Mouse (Mus musculus) granulocyte monocyte progenitor cell, adult 5-6 weeks (primary cell): ENCODE measurements around the gene Ndufs2. TPM values are rescaled to one million over a fixed set of nuclear protein-coding genes. Genes with fewer than 3 reads are reported as not detected.
"Not testable (repeated sequence)": the region's sequence is repeated elsewhere in the genome, so short reads cannot be mapped to it uniquely, and the experiment has no call there.

Source experiments
- ATAC-seq: replicated peaks from 2 replicates; pipeline ENCODE4 v1.8.0; 2016; ENCODE audit warnings: mild to moderate bottlenecking, moderate TSS enrichment, inconsistent platforms; ENCODE audit not compliant: poor library complexity, severe bottlenecking
- total RNA-seq, 2 experiments: library from RNA; stranded (forward) in 1 of 2; stranded (reverse) in 1 of 2; fragments of 200-712, 200-1000 nt in 1 of 2; fragments of >200 nt in 1 of 2; fragmentation: Nextera tagmentation in 1 of 2; gene quantifications; 2 replicates each; pipeline ENCODE4 v1.2.3; 2014 to 2017

The Ndufs2 gene
- total RNA-seq, 2 experiments from 2014 or later, result 270 to 391 TPM

DNA sequence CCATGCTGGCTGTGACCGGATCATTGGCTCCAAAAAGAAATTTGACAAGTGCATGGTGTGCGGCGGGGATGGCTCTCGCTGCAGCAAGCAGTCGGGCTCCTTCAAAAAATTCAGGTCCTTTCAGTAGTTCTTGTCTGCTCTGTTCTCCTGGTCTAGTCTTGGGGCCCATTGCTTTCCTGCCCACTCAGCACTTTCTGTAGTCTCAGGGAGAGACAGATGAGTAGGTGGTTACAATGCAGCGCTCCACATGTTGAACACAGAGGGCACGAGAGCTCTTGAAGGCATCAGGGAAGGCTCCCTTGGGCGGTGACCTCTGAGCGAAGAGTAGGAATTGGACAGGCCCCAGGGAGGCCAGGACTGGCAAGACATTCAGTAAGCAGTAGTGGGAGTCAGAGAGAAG lies 6.6 kb upstream of the Ndufs2 start:
- ATAC-seq, result no peak

DNA sequence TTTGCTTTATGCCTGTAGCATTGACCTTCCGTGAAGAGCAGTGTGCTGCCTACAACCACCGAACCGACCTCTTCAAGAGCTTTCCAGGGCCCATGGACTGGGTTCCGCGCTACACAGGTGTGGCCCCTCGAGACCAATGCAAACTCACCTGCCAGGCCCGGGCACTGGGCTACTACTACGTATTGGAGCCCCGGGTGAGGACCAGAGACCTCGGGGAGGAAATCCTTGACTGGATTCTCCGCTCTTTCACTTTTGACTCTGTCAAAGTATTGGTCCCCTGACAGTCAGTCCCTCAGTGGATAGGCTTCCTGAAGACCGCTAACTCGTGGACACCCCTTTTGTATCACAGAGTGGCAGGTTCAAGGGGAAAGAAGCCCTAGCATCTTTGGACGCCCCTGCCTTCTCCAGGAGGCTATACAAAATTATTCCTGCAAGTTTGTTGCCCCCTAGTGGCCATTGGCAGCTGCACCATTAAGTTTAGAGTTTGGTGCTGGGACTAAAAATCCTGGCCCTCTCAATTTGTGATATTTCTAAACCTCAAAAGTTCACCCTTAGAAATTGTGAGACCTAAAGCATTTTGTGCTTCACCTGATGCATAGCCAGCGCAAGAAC lies 5.9 kb upstream of the Ndufs2 start:
- peak; percentile 39; the same call in 1 of the 2 replicates for ATAC-seq

DNA sequence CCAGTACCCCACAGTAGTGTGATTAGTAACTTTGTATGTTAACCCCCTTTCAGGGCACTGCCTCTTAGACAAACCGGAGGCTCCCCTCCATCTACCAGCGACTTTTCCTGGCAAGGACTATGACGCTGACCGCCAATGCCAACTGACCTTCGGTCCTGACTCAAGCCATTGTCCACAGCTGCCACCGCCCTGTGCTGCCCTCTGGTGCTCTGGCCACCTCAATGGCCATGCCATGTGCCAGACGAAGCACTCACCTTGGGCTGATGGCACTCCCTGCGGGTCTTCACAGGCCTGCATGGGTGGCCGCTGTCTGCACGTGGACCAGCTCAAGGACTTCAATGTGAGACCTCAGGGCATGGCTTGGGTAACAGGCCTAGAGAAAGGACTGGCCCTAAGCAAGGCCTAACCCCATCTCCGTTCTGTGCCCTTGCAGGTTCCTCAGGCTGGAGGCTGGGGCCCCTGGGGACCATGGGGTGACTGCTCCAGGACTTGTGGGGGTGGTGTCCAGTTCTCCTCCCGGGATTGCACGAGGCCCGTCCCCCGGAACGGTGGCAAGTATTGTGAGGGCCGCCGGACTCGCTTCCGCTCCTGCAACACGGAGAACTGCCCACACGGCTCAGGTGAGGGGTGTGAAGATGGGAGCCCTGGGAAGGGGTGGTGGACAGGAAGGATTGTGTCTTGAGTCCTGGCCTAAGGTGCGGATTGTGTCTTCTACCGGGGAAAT lies 5.1 kb upstream of the Ndufs2 start:
- ATAC-seq, result no peak

DNA sequence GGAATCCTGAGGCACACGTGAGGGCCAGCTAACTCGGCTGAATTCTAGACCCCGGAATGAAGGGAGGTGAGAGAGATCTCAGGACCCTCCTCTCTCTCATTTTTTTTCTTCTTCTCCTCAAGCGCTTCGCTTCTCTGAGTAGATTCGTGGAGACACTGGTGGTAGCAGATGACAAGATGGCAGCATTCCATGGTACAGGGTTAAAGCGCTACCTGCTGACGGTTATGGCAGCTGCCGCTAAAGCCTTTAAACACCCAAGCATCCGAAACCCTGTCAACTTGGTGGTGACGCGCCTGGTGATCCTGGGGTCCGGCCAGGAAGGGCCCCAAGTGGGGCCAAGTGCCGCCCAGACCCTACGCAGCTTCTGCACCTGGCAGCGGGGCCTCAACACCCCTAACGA lies 1.2 kb upstream of the Ndufs2 start:
- no peak for ATAC-seq

DNA sequence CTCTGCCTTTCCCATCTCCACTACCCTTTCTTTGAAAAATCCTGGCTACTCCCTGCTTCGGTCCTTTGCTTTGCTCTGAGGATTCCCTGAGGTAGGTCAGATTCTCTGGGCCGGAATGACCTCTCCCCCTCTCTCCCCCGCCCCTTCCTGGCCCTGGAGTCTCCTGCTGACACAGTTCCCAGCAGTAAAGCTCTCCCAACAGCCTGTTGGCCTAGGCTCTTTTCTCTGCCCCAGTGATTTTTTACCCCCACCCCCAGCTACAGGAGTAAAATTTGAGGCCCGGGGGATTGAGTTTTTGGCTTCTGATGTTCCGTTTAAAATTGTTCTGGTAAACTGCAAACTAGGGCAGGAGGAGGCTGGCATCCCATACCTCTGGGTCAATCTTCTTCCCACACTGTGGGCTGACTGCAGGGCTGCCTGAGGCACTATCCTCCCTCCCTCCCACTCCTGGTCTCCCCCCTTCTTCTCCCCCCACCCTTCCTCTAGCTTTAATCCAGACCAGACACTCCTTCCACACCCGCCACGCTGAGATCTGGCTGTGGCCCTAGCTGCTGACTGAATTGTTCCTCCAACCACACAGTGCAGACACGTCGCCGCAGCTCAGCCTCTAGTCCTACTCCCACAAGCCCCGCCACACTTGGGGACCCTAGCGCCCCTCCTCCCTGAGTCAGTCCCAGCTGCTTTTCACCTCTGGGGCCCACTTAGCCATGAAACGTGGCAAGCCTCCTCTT lies 571 bp upstream of the Ndufs2 start:
- ATAC-seq, result no peak

DNA sequence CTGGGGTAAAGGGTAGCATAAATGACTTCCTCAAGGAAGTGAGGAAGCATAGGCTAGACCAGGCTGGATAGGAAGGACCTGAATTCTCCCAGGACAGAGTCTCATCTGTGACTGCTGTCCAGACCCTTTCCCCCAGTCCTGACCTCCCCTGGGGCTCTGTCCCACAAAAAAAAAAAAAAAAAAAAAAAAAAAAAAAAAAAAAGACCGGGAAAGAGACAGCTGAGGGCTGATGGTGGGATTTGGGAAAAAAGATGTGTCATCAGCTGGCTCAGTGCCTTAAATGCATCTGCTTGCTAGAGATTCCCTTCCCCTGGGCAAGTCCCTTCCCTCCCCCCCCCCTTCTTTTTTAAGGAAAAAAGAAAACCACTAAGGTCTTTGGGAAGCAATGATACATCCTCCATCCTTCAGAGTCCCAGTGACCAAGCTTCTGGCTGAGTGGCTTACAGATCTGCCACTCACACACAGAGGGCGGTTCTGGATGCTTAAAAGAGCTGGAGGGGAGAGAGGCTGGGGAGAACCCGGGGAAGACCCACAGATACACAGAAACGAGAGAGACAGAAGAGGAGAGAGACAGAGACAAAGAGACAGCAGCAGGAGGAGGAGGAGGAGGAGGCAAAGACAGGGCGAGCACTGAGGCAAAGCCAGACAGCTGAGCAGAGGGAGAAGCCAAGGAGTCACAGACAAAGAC lies 1.1 kb downstream of the Ndufs2 start, which contains the start of gene Adamts4:
Adamts4 (plus strand) TSS at position 509 of the 688 bp plus-strand sequence.
- ATAC-seq, result no peak

DNA sequence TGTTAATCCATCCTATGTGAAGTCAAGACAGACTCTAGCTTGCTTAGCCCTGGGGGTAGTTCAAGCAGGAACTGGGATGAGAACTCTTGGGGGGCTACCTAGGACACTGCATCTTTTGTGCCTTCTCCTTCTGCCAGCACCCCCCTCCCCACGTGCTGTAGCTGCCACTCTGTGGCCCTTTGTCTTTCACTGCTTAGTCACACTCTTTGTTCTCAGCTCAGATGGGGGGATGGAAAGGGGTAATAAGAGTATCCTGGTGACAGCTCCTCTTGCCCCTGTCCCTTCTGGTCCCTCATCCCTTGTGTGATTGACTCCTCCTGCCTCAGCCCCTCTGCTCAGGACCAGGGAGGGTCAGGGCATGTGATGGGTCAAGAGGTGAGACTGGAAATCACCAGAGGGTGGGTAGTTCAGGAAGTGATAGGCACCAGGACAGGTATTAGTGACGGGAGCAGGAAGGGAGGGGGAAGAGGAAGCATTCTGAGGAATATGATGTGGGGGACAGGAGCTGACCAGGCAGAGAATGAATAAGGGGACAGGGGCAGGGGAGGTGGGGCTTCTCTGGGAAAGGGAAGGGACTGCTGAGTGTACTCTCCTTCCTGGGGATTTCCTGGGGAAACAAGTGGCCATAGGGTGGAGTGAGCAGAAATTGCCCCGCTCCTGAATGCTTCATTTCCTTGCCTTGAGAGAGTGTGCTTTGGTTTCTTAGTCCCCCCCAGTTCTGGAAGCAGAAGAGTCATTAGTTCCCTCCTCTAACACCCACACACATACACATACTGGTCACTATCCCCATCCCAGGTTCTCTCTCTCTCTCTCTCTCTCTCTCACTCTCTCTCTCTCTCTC lies 2.6 kb downstream of the Ndufs2 start:
- no peak for ATAC-seq

DNA sequence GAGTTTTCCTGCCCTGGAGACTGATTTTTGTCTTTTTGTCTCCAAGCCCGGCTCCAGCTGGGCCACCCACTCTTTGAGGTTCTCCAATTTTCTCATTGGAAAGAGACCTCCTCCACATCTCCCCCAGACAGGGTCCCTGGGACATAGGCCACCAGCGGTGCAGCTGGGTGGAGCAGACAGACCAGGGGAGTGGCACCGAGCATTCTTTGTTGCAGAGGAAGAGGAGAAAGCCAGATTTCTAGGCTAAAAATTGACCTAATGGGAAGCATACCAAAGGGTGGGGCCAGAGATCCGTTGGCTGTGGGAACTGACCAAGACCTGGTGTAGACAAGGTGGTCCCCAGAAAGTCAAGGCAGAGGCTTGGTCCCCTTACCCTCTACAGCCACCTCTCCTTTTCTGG lies 3.3 kb downstream of the Ndufs2 start:
- ATAC-seq, result no peak

DNA sequence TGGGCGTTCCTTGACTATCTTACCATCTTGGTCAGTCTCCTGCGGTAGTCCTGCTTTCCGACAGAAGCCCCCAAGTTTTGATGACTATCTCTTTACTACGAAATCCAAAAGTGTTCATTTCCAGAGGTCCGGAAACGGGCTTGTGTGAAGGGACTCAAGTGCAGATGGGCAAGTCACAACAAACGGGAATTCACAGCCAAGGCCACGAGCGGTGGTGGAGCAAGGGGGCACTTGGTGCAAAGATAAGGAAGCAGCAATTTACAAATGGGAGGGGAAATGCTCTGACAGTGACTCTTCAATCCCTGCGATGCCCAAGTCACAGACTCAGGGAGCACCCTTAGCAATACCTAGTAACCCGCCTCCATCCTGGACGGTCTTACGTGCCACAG lies 3.7 kb downstream of the Ndufs2 start:
- peak; percentile 32 for ATAC-seq

DNA sequence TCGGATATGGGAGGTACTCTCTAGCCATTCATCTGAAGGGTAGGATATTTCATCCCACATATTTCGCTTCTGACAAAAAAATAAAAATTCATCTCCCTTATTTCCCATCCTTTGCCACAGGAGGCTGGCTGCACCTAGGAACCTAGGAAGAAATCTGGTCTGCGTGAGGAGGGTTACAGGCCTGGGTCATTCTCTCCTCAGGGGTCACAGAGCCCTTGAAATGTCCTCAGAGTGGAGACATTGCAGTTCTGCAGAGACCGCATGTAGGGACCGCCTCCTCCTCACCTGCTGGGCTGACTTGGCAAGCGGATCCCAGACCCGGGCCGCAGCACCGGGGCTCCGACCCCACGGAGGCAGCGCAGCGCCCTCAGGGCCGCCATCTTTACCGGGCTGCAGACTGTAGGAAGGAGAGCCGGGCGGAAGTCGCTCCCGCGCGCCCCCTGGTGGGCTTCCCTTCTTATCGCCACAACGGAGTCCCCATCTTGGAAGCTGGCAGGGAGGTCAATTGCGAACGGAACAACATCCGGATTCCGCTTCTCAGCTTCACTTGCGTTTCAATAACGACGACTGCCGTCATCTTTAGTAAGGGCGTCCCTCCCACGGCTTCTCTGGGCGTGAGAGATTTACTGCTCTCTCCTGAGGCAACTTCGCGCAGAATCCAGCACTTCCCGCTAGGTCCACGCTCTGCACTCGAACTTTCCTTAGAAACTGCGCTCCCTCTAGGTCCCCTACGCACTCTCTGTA lies 4.3 kb downstream of the Ndufs2 start:
- peak; percentile 94 for ATAC-seq

DNA sequence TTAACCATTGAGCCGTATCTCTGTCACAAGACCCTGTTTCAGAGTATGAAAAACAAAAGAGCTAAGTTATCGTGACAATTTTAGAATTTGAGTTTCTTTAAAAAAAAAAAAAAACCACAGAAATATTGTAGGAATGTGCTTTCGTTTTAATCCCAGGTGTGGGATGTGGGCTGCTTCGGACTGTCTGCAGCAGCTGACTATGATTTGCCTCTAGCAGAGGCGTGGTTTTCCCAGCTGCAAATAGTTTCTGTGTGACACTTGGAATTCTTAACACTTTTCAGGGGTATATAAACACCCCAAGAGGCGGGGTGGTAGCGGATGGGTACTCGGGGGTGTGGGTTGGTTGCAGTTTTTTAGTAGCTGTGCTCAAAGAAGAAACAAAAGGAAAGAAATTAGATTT lies 5.8 kb downstream of the Ndufs2 start:
- no peak for ATAC-seq

DNA sequence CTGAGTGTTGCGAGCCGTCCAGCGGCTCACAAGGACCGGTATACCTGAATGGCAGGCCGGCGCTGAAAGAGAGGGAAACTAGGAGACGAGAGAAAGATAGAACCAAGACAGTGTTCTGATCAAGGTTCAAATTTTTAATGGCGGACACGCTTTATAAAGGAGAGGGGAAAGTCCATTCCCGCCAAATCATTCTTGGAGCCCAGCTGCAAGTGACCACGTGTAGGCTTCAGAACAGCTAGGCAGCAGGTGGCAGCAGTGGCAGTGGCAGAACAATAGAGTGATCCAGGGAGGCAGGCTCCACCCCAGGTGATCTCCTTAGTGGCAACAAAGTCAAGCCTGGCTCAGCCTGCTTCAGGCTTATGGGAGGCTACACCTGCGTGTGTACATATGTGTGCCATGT lies 9.2 kb downstream of the Ndufs2 start:
- not testable (repeated sequence) for ATAC-seq

DNA sequence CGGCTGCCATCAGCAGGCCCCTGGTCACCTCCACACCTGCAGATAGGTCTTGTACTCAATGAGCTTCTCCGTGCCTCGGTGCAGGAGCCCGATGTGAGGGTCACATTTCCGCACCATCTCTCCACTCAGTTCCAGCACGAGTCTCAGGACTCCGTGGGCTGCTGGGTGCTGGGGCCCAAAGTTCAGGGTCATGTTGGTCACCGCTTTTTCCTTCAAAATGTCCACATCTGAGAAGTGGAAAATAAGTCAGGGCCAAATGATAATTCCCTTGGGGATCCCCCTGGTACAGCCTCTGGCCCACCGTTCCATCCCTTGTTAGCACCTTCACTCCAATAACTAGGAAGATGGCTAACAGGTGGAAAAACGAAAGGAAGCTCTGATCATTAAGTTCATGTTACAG lies 10.3 kb downstream of the Ndufs2 start:
- no peak for ATAC-seq

DNA sequence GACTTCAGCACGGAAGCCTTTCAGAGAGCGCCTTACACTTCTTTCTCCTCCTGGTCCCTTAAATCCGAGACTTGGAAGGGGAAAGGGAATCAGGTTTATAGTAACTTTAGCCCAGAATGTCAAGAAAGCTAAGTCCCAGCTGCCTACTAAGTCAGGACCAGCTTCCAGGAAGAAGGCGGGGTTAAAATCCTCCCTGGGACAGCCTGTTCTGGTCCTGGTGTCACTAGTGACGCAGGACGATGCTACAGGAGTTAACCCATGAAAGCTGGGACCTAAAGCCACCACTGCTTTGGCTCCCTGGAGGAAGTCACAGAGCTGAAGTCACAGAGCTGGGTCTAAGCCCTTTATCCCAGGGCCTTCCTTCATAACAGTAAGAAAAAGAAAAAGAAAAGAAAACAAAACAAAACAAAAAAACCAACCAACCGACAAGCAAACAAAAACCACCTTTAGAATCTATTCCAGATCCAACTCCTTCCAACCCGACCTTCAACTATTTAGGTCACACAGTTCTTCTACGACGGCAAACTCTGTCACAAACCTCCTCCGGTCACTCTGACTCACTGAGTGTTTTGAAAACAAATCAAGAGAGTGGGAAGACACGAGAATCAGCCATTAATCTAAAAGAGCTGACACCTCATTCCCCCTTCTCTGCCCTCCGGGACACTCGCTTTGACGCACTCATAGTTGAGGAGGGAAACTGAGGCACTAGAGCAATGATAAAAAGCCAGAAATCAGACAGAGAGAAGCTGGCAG lies 11.0 kb downstream of the Ndufs2 start:
- ATAC-seq, result no peak

DNA sequence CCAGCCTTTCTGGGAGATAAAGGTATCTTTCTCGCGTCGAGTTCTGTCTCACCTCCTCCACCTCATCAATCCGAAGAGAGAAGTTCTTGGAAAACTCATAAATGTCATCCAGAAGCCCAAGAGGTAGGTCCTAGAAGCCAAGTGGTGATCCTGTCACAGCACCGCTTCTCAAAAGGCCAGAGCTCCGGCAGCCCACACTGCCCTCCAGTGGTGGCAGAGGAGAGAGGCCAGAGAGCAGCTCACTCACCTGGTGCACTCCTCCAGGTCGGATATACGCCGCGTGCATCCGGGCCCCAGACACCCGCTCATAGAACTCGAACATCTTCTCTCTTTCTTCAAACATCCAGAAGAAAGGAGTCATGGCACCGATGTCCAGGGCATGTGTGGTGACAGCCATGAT lies 12.7 kb downstream of the Ndufs2 start:
- peak; percentile 65 for ATAC-seq

DNA sequence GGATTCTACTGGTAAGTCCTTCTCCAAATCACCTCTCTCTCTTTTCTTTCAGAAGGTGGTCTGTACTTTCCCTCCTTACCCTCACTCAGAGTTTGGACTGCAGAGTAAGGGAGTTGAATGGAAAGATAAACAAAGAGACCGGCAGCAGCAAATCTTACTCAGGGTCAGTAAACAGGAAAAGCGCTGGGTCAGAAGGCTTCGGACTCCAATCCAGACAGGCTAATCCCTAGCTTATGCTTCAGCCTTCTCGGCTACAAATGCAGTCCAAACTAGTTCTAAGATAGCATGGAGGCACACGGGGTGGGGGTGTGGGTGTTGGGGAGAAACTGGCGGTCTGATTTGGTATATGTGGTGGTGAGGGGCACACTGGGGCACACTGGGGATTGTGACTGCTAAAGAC lies 13.8 kb downstream of the Ndufs2 start:
- no peak for ATAC-seq

DNA sequence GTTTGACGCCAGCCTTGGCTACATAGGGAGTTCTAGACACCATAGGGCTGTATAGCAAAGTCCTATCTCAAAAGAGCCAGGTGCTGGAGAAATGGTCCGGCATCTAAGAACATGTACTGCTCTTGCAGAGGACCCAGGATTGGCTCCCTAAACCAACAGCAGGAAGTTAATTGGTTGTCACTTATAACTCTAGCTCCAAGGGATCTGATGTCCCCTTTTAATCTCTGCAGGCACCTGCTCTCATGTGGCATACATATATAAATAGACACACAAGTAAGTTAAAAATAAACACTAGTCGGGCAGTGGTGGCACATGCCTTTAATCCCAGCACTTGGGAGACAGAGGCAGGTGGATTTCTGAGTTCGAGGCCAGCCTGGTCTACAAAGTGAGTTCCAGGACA lies 15.4 kb downstream of the Ndufs2 start:
- ATAC-seq, result no peak

DNA sequence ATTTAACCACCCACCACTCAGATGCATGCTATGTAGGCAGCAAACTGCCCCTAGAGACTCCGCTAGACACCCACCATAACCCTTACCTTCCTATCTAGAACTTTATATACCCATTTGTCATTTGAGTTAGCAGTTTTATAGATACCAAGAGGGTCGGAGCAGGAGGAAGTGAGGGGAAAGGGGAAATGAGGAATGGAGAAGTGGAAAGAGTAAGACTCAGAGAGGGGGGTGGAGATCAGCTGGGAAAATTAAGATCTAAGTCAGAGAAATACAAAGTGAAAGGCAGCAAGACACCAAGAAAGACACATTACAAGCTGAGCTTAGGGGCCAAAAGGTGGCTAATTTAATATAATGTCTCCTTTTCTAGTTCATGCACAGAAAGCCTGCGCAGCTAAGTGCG lies 16.6 kb downstream of the Ndufs2 start:
- ATAC-seq, result peak; percentile 24

DNA sequence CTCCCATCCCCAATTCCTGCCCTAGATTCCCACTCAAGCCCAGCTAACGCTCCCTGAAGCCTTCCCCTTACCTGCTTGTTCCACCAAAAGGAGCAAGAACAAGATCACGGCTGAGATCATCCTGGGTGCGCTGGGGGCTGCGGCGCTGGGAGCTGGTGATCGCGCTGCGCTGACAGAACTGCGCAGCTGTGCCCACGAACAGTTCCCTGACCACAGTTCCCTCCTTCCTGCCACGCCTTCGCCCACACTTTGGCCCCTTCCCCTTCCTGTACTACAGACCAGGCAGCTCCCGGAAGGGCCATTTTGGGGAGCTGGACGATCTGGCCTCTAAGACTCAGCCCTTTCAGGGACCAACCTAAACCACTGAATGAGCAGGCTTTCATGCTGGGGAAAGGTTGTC lies 17.1 kb downstream of the Ndufs2 start, which contains the start of gene Fcer1g:
Fcer1g (minus strand) TSS at position 240 of the 400 bp plus-strand sequence.
- peak; percentile 64 for ATAC-seq
